Mouse (Mus musculus) stomach, postnatal 0 days (tissue): Measurements from ENCODE around the gene Cic.

ENCODE experiments used
- CTCF ChIP-seq: IDR thresholded peaks from 2 replicates; pipeline ENCODE4 v1.5.1; 2016; ENCODE audit warnings: antibody characterized with exemption, low read depth, mild to moderate bottlenecking, moderate library complexity
- EP300 ChIP-seq: optimal IDR thresholded peaks from 2 replicates; pipeline ENCODE3; 2016; ENCODE audit warnings: antibody characterized with exemption

- TF ChIP-seq CTCF (no peak), EP300 (no peak)
These were observed 71.8 kb downstream of the Cic start for GRCm38 (mm10) chr7:25339329-25339728.
